Mouse (Mus musculus): ENCODE results near the gene Osr1. TPM values are rescaled to one million over a fixed set of nuclear protein-coding genes. Genes with fewer than 3 reads are reported as not detected.

Osr1 gene
- not detected in 2 replicates for total RNA-seq (2023)

GRCm38 (mm10) chr12:9569971-9570370 is at the start of gene Osr1:
Gene Osr1, plus strand, starts transcription at chr12:9570116.

